Mouse (Mus musculus): Measurements from ENCODE around the gene Grhl3.

Grhl3 gene

DNA sequence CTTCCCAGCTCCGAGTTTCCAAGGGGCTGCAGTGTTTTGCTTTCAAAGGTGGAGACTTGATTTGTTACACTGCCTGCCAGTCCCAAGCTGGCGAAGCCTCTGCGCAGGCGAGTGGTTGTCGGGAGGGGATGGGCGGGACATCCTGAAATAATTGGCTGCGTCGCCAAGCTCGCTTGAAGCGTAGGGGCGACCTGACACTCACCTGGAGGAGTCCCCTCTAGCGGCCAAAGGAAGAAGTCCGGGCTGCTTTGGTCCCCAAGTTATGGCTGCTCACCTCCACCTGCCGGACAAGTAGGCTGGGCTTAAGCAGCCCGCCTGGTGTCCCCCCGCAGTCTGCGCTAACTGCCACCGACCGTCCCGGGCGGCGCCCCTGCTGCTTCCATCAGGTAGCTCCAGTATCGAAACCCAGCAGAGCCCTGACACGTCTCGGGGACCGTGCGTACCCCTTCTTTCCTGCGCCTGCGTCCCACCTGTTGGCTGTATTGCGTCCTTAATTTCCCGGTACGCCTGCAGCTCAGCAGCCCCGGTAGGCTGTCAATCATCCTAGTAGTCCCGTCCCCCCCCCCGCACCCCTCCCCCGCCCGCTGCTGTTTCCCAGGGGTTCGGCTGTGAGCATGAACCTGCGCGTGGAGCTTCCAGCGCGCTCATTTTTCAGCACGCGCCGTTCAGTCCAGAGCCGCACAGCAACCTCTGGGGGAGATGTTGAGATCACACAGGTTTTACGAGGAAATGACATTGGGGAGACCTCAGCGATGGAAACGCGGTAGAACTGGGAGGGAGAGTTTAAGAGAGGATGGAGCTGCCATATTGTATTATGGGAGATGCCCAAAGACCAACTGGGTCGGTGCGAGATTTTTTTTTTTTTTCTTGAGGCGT lies 78.7 kb downstream of the Grhl3 start, which contains the start of the genes Stpg1 and Nipal3:
Gene Stpg1 (plus strand): TSS at position 270 of the 876 bp plus-strand sequence.
Gene Nipal3 (minus strand): TSS at position 518 of the 876 bp plus-strand sequence.
- peak; percentile 65 to 78 for DNase-seq (ENCODE audit: low spot score in 2 of 2)

DNA sequence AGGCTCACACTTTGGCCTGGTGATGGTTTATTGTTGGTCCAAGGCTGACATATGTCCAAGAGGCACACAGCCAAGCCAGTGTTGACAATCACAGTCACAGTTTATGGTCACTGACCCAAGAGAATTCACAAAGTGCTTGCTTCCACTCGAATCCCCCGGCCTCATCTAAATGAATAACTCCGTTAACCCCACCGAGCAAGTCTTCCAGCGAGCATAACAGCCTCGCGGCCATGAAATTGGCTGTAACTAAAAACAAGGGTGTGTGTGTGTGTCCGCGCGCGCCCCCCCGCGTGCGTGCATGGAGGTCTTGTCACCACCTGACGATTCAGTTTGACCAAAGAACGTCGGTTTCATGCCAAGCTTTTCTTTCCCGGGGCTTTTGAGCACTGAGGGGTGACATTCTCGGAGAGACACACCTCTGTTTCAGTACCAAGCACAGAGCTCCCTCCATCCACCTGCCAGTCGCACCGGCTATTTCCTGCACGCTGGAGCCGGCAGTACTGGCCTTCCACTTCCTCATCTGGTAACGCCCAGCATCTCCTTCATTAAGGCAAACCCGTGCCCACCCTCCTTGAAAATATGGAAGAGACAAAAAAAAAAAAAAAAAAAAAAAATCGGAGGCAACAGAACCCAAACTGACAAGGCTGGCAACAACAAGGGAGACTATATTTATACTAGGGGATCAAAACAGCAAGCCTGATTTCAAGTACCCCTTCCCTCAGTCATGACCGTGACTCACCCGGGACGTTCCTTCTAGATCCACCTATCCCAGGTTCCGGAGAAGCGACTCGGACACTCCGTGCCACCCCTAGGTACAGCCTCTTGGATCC lies 79.5 kb downstream of the Grhl3 start:
- peak in 1 of 2 experiments; percentile 20 for DNase-seq (ENCODE audit: low spot score in 2 of 2)

DNA sequence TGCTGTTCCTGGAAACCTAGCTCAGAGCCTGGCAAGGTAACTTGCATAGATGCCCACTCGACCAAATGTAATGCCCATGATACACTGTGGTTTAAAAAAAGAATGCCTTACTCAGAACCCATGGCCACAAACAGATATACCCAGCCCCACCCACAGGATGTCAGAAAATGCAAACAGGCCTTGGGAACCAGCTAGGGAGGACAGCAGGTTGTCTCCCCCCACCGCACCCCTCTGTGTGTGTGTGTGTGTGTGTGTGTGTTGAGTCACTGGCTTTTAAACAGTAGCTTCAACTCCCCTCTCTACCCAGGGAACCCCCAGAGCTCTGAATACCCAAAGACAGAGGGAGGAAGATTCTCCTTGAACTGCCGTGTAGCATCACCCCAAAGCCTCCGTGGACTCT lies 80.2 kb downstream of the Grhl3 start:
- DNase-seq (ENCODE audit: low spot score in 2 of 2) = no peak
